Mouse (Mus musculus) erythroblast, embryonic 14.5 days (primary cell): Measurements from ENCODE around the gene Lss.

ENCODE experiments used
- GATA1 ChIP-seq: IDR thresholded peaks from 2 replicates; pipeline ENCODE4 v1.6.1; 2012; ENCODE audit warnings: low read length, inconsistent platforms, mixed read lengths
- TAL1 ChIP-seq: IDR thresholded peaks from 3 replicates; pipeline ENCODE4 v1.6.1; 2012; ENCODE audit warnings: low read length, inconsistent platforms, mixed read lengths

DNA sequence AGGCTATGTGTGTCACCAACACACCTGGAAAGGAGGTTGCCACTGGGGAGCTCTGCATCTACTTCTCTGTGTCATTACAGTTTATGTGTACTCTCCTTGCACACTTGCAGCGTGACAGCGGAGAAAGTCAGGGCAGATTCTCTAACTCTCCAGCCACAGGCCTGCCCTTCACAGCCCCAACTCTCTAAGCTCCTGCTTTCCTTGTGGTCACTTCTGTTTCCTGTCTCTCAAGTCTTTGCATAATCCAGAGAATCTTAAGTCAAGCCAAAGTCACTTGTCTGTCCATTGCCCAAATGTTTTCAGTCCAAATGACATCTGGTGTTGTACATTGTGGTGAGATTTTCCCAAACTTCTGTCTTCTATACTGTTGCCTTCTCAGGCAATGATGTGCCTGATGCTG lies 45.1 kb upstream of the Lss start:
- no peak for TF ChIP-seq TAL1
- no peak for TF ChIP-seq GATA1
